Mouse (Mus musculus): ENCODE measurements around the gene Htr1f.

DNA sequence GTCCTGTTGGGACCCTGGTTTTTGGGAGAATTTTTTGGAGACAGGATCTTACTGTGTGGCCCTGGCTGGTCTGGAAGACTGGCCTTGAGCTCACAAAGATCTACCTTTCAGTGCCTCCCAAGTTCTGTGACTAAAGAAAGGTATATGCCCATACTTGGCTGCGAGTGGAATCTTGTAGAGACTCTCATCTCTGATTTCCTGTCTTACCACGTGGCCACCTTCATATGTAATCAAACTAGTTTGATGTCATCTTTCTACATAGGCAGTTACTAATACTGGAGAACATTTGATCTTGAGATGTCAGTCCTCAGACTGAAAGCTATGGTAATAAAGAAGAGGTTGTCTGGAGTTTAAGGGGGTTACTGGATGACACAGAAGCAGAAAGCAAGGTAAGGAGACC, 224.2 kb downstream of the Htr1f start:
- TF ChIP-seq MYC (IDR thresholded peaks at IDR 0.05; ENCODE audit: low read depth, low read length) (no peak), CTCF (IDR thresholded peaks at IDR 0.05 in 2 of 3, conservative IDR thresholded peaks at IDR 0.05 in 1 of 3; ENCODE audit: control insufficient read depth in 1 of 3, insufficient read depth in 1 of 3, low read depth in 2 of 3, low read length in 3 of 3, poor library complexity in 1 of 3, severe bottlenecking in 1 of 3) (no peak), GABPA (IDR thresholded peaks at IDR 0.05; ENCODE audit: low read depth, low read length) (no peak), ELF1 (IDR thresholded peaks at IDR 0.05; ENCODE audit: low read depth, low read length) (no peak), POLR2A (IDR thresholded peaks at IDR 0.05; ENCODE audit: control insufficient read depth in 1 of 2, insufficient read depth in 1 of 2, low read depth in 1 of 2, low read length in 2 of 2, poor library complexity in 1 of 2) (no peak), NRF1 (IDR thresholded peaks at IDR 0.05; ENCODE audit: insufficient read depth, low read depth, low read length, poor library complexity, severe bottlenecking) (no peak), TAL1 (IDR thresholded peaks at IDR 0.05; ENCODE audit: low read length) (no peak), EP300 (IDR thresholded peaks at IDR 0.05; ENCODE audit: low read depth in 1 of 2, low read length in 2 of 2) (no peak), TBP (IDR thresholded peaks at IDR 0.05; ENCODE audit: low read depth, low read length) (no peak)
